Mouse (Mus musculus) heart, postnatal 4 days (tissue): ENCODE data around the gene Gpx3. TPM values are rescaled to one million over a fixed set of nuclear protein-coding genes. Genes with fewer than 3 reads are reported as not detected.
"Not testable (repeated sequence)": the region's sequence is repeated elsewhere in the genome, so short reads cannot be mapped to it uniquely, and the experiment has no call there.

Experiments
- DNase-seq: peaks from one replicate; pipeline ENCODE4 v3.0.0; 2021
- total RNA-seq, 2 experiments: library from RNA; stranded (reverse); gene quantifications; 2 replicates each; pipeline ENCODE4 v1.2.3; 2021

The Gpx3 gene
- total RNA-seq, 2 experiments from 2014 or later = 153 to 177 TPM

DNA sequence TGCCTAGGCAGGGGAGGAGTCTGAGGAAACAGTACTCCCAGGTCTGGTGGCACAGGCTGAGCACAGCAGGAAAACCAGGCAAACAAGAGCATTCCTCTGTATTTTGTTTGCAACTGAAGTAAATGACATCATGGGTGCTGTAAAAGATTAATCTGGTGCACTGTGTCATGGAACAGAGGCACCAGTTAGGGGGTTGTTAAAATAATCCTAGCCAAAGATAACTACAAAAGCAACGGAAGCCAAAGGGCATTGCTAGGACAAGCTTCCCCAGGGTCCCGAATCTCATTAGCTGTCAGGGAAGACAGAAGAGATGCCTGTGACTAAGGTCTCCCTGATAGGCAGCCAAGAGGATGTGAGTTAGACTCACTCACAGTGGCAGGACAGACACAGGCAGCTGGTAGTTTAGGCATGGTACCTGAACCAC, 21.2 kb upstream of the Gpx3 start:
- DNase-seq = peak; percentile 42

GRCm38 (mm10) chr11:54882671-54883070, 19.6 kb upstream of the Gpx3 start:
- DNase-seq = peak; percentile 75

- DNase-seq = no peak
Observed at GRCm38 (mm10) chr11:54884197-54884828, 17.9 kb upstream of the Gpx3 start.

- DNase-seq = peak; percentile 41
Observed at GRCm38 (mm10) chr11:54884937-54885336, 17.3 kb upstream of the Gpx3 start.

DNA sequence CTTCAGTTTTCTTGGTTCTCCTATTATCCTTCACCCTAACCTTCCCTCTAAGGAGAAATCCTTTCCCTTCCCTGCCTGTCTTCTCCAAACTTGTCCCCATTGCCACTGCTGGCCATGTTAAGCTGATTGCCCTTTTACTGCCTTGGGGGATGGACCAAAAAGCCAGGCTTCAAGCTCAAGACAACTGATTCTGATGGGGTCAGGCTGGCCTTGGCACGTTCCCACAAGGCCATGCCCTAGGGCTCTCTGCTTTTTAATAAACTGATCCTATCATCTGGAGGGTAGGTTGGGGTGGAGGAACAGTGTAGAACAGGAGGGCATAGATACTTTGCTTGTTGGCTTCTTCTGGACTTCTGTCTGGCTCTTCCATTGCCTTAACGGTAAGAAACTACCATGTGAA, 16.8 kb upstream of the Gpx3 start:
- DNase-seq = no peak

GRCm38 (mm10) chr11:54887927-54888326, 14.3 kb upstream of the Gpx3 start:
- DNase-seq = no peak

DNA sequence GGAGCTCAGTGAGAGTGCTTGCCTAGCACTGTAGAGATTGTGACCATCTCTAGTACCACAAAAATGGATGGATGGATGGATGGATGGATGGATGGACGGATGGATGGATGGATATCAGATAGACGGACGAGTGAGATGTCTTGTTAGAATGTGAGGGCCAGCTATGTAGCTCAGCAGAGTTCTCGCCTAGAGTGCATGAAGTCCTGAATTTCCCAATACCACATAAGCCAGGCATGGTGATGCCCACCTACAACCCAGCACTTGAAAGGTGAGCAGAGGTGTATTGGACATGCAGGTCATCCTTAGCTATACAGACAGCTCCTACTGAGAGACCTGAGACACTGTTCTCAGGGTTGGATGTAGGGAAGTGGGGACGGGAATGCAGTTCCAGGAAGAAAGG, 10.9 kb upstream of the Gpx3 start:
- DNase-seq = no peak

- DNase-seq = no peak
Observed at GRCm38 (mm10) chr11:54892091-54892490, 10.2 kb upstream of the Gpx3 start.

GRCm38 (mm10) chr11:54894589-54894988, 7.7 kb upstream of the Gpx3 start:
- no peak for DNase-seq

DNA sequence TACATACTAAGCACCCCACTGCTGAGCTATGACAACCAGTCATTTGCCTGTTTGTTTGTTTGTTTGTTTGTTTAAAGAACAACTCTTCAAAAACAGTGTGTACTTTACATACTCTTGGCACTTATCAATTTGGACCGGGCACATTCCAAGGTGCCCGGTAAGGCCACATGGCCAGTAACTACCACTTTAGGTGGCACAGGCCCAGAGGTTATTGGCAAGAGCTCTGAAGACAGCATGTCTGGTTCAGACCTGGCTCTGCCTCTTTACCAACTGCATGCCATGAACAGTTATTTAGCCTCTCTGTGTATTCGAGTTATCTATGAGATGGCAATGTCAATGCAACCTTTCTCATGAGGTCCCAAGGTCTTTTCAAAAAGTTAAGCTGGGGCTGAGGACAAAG, 5.6 kb upstream of the Gpx3 start:
- DNase-seq = not testable (repeated sequence)

- DNase-seq = no peak
Observed at GRCm38 (mm10) chr11:54897470-54897869, 4.8 kb upstream of the Gpx3 start.

- DNase-seq = no peak
Observed at GRCm38 (mm10) chr11:54899657-54900056, 2.6 kb upstream of the Gpx3 start.

DNA sequence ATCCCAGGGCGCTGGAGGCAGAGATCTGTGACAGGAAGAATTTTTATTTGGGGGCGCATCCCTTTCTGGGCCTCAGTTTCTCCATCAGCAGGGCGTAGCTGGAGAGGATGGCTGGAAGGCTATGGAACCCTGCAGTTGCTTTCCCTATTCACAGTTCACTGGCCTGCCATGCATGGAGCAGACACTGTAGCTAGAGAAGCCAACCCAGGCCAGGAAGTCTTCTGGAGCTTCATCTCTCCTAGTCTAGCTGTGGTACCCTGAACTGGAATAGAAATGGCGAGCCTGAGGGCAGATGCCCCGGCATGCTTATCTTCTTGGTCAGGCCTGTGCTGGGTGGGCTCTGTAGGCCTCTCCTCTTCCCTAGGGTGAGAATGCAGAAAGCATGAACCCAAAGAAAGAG, 1.1 kb downstream of the Gpx3 start:
- DNase-seq = no peak

GRCm38 (mm10) chr11:54903940-54904706, 1.9 kb downstream of the Gpx3 start:
- peak; percentile 79 for DNase-seq

- no peak for DNase-seq
Observed at GRCm38 (mm10) chr11:54905086-54905485, 2.8 kb downstream of the Gpx3 start.

- DNase-seq = peak; percentile 49
Observed at GRCm38 (mm10) chr11:54905931-54906330, 3.7 kb downstream of the Gpx3 start.

DNA sequence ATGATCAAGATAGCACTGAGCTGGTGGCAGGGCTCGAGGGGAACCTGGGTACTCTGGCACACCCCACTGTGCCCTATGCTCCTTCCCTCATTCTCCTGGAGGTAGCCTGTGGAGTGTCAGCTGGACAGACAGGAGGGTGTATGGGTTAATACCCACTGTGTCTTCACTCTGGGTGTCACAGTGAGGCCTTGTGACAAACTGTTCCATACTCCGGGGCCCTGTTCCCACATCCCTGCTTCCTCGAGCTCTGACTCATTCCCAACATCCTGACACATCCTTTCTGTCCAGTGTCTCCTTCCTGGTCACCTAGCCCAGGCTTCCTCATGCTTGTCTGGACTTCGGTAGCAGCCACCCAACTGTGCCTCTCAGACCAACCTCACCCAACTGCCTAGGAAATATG, 4.2 kb downstream of the Gpx3 start:
- DNase-seq = no peak

DNA sequence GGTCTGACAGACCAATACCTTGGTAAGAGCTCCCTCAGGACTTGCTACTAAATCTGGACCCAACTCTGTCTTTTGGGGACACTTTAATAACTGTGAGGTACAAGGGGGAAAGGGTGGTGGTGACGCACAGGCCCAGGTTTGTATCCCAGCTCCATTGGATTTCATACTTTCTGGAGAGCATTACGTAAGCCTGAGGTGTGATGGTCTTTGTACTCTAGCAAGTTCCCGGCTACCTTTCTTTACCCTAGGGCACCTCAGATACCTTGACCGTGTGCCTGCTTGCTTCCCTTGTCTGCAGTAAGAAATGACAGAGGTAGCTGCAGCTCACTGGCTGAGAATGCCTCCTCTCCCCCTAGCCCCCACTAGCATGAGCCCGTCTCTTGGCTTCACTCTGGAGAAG, 5.0 kb downstream of the Gpx3 start:
- no peak for DNase-seq

GRCm38 (mm10) chr11:54909273-54909672, 7.0 kb downstream of the Gpx3 start:
- no peak for DNase-seq

GRCm38 (mm10) chr11:54910081-54910665, 7.9 kb downstream of the Gpx3 start:
- DNase-seq = no peak

DNA sequence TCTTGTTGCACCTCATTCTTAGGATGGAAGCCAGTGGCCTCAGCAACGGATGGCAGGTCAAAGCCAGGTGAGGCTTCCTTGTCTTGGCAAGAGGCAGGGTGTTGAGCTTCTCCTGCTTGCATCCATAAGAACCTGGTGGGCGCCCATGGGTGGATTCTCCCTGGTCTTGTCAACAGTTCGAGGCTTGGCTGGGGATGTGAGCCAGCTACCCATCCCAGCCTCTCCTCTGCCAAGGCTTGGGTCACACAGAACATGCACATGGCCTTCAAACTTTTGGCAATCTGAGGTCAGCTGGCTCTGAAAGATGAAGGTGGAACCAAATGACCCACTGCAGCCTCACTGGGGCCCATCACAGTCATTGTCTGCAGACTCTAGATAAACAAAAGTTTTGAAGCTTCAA, 8.9 kb downstream of the Gpx3 start:
- DNase-seq = no peak

DNA sequence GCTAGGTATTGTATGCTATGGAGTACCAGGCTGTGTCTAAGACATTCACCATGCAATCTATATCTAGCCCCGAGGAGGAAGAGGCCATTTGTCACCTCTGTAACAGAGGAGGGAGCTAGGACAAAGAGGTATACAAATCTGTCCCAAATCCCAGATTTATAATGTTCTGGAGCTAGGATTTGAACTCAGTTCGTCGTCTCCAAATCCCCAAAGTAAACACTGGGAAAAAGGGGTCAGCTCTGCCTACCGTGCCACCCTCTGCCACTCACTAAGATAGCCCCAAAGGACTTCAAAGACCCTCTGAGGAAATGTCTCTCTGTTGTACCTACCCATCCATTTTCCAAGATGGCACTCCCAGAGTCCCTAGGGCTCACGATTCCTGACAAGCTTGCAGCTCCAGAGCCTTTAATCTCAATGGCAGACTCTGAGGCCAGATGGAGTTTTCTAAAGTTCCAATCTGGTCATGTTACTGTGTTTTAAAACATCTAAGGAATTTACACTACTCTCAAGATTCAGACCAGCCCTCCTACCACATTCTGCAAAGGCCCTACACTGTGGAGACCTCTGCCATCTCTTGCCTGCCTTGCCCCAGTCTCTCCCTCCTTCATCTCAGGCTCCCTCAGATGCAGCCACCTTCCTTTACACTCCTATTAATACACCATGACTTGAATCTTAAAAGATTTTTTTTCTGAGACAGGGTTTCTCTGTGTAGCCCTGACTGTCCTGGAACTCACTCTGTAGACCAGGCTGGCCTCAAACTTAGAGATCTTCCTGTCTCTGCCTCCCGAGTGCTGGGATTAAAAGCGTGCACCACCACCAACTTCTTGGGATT, 9.6 kb downstream of the Gpx3 start:
- no peak for DNase-seq
